Mouse (Mus musculus): ENCODE measurements around the gene Tedc1. TPM values are rescaled to one million over a fixed set of nuclear protein-coding genes. Genes with fewer than 3 reads are reported as not detected.

Gene Tedc1
- polyA plus RNA-seq, 1 experiment from 2014 or later: 13.3 TPM

- WGBS: 84% methylated on average over 18 of the region's 18 CpGs
- no peaks in the 10 kb centered on the region for H3K4me1 ChIP-seq (ENCODE audit: control insufficient read depth in 2 of 2, insufficient read depth in 2 of 2, low read length in 2 of 2)
- no peak overlapping the region for H3K27ac ChIP-seq (replicated peaks in 1 of 2; ENCODE audit: control insufficient read depth in 1 of 2, insufficient read depth in 1 of 2, low read depth in 2 of 2, low read length in 2 of 2)
- no peak overlapping the region for H3K4me2 ChIP-seq (ENCODE audit: low read length)
- no peak overlapping the region for H3K4me3 ChIP-seq (ENCODE audit: control insufficient read depth in 1 of 2, insufficient read depth in 1 of 2, low read depth in 1 of 2, low read length in 2 of 2)
- no peaks in the 10 kb centered on the region for H3K9me3 ChIP-seq (ENCODE audit: control insufficient read depth, low read length)
- no peak for ATAC-seq (ENCODE audit: insufficient number of reproducible peaks, insufficient read depth, low FRiP score, low read depth)
- no peaks in the 10 kb centered on the region for H3K36me3 ChIP-seq (ENCODE audit: control insufficient read depth, insufficient read depth, low read length)
- no peaks in the 10 kb centered on the region for H3K27me3 ChIP-seq (ENCODE audit: control insufficient read depth, insufficient read depth, low read length)
- H3K9ac ChIP-seq (ENCODE audit: low read length): no peak overlapping the region
These were observed 20.9 kb downstream of the Tedc1 start for GRCm38 (mm10) chr12:113176960-113177725.

GRCm38 (mm10) chr12:113181020-113181419 lies 24.8 kb downstream of the Tedc1 start:
- ATAC-seq (ENCODE audit: insufficient number of reproducible peaks, insufficient read depth, low FRiP score, low read depth): no peak
- WGBS: 53% methylated on average over 4 of the region's 4 CpGs
- Histone ChIP-seq H3K27me3 (ENCODE audit: control insufficient read depth, insufficient read depth, low read length) (peaks cover 17% of the 10 kb centered on the region), H3K9ac (ENCODE audit: low read length) (no peak overlapping the region), H3K27ac (replicated peaks in 1 of 2; ENCODE audit: control insufficient read depth in 1 of 2, insufficient read depth in 1 of 2, low read depth in 2 of 2, low read length in 2 of 2) (no peak overlapping the region), H3K4me3 (ENCODE audit: control insufficient read depth in 1 of 2, insufficient read depth in 1 of 2, low read depth in 1 of 2, low read length in 2 of 2) (no peak overlapping the region), H3K36me3 (ENCODE audit: control insufficient read depth, insufficient read depth, low read length) (no peaks in the 10 kb centered on the region), H3K4me2 (ENCODE audit: low read length) (no peak overlapping the region), H3K9me3 (ENCODE audit: control insufficient read depth, low read length) (no peaks in the 10 kb centered on the region), H3K4me1 (ENCODE audit: control insufficient read depth in 2 of 2, insufficient read depth in 2 of 2, low read length in 2 of 2) (peaks cover 2 to 7% of the 10 kb centered on the region in 2 experiments; a peak in 1 of 4 replicates)

- Histone ChIP-seq H3K9ac (ENCODE audit: low read length) (no peak overlapping the region), H3K27me3 (ENCODE audit: control insufficient read depth, insufficient read depth, low read length) (peaks cover 48% of the 10 kb centered on the region), H3K4me2 (ENCODE audit: low read length) (no peak overlapping the region), H3K4me1 (ENCODE audit: control insufficient read depth in 2 of 2, insufficient read depth in 2 of 2, low read length in 2 of 2) (peaks cover 4 to 24% of the 10 kb centered on the region in 2 experiments; a peak in 3 of 4 replicates), H3K36me3 (ENCODE audit: control insufficient read depth, insufficient read depth, low read length) (no peaks in the 10 kb centered on the region), H3K4me3 (ENCODE audit: control insufficient read depth in 1 of 2, insufficient read depth in 1 of 2, low read depth in 1 of 2, low read length in 2 of 2) (no peak overlapping the region), H3K9me3 (ENCODE audit: control insufficient read depth, low read length) (no peaks in the 10 kb centered on the region), H3K27ac (replicated peaks in 1 of 2; ENCODE audit: control insufficient read depth in 1 of 2, insufficient read depth in 1 of 2, low read depth in 2 of 2, low read length in 2 of 2) (no peak overlapping the region)
- WGBS: 51% methylated on average over 5 of the region's 5 CpGs
- ATAC-seq (ENCODE audit: insufficient number of reproducible peaks, insufficient read depth, low FRiP score, low read depth): no peak
These were observed 28.7 kb downstream of the Tedc1 start for GRCm38 (mm10) chr12:113184945-113185344.

GRCm38 (mm10) chr12:113185442-113186291 lies 29.4 kb downstream of the Tedc1 start, which contains the start of gene Tmem121:
Tmem121 (plus strand) TSS chr12:113185930.
- no peaks in the 10 kb centered on the region for H3K9me3 ChIP-seq (ENCODE audit: control insufficient read depth, low read length)
- WGBS: 2% methylated on average over 63 of the region's 63 CpGs
- H3K9ac ChIP-seq (ENCODE audit: low read length): peak within 1 kb of the TSS; percentile 64
- H3K4me3 ChIP-seq (ENCODE audit: control insufficient read depth in 1 of 2, insufficient read depth in 1 of 2, low read depth in 1 of 2, low read length in 2 of 2): peak within 1 kb of the TSS; percentile 56 to 59
- peak within 1 kb of the TSS; percentile 88 for H3K4me2 ChIP-seq (ENCODE audit: low read length)
- H3K36me3 ChIP-seq (ENCODE audit: control insufficient read depth, insufficient read depth, low read length): no peaks in the 10 kb centered on the region
- H3K4me1 ChIP-seq (ENCODE audit: control insufficient read depth in 2 of 2, insufficient read depth in 2 of 2, low read length in 2 of 2): peaks cover 4 to 24% of the 10 kb centered on the region in 2 experiments; a peak in 3 of 4 replicates
- ATAC-seq (ENCODE audit: insufficient number of reproducible peaks, insufficient read depth, low FRiP score, low read depth): no peak
- H3K27me3 ChIP-seq (ENCODE audit: control insufficient read depth, insufficient read depth, low read length): peaks cover 48% of the 10 kb centered on the region
- H3K27ac ChIP-seq (replicated peaks in 1 of 2; ENCODE audit: control insufficient read depth in 1 of 2, insufficient read depth in 1 of 2, low read depth in 2 of 2, low read length in 2 of 2): no peak within 1 kb of the TSS

- Histone ChIP-seq H3K36me3 (ENCODE audit: control insufficient read depth, insufficient read depth, low read length) (no peaks in the 10 kb centered on the region), H3K9ac (ENCODE audit: low read length) (peak overlapping the region; percentile 64), H3K27me3 (ENCODE audit: control insufficient read depth, insufficient read depth, low read length) (peaks cover 48% of the 10 kb centered on the region), H3K4me2 (ENCODE audit: low read length) (peak overlapping the region; percentile 88), H3K27ac (replicated peaks in 1 of 2; ENCODE audit: control insufficient read depth in 1 of 2, insufficient read depth in 1 of 2, low read depth in 2 of 2, low read length in 2 of 2) (no peak overlapping the region), H3K9me3 (ENCODE audit: control insufficient read depth, low read length) (no peaks in the 10 kb centered on the region), H3K4me1 (ENCODE audit: control insufficient read depth in 2 of 2, insufficient read depth in 2 of 2, low read length in 2 of 2) (peaks cover 4 to 24% of the 10 kb centered on the region in 2 experiments; a peak in 3 of 4 replicates), H3K4me3 (ENCODE audit: control insufficient read depth in 1 of 2, insufficient read depth in 1 of 2, low read depth in 1 of 2, low read length in 2 of 2) (peak overlapping the region; percentile 56 to 59)
- no peak for ATAC-seq (ENCODE audit: insufficient number of reproducible peaks, insufficient read depth, low FRiP score, low read depth)
- 44% methylated on average over 12 of the region's 12 CpGs for WGBS
These were observed 30.2 kb downstream of the Tedc1 start for GRCm38 (mm10) chr12:113186326-113187010.

GRCm38 (mm10) chr12:113187011-113187375 lies 30.8 kb downstream of the Tedc1 start:
- Histone ChIP-seq H3K9ac (ENCODE audit: low read length) (no peak overlapping the region), H3K4me3 (ENCODE audit: control insufficient read depth in 1 of 2, insufficient read depth in 1 of 2, low read depth in 1 of 2, low read length in 2 of 2) (peak overlapping the region in 1 of 2 experiments; percentile 39; a peak in 2 of 4 replicates), H3K4me2 (ENCODE audit: low read length) (peak overlapping the region; percentile 84), H3K9me3 (ENCODE audit: control insufficient read depth, low read length) (no peaks in the 10 kb centered on the region), H3K27ac (replicated peaks in 1 of 2; ENCODE audit: control insufficient read depth in 1 of 2, insufficient read depth in 1 of 2, low read depth in 2 of 2, low read length in 2 of 2) (no peak overlapping the region), H3K27me3 (ENCODE audit: control insufficient read depth, insufficient read depth, low read length) (peaks cover 48% of the 10 kb centered on the region), H3K4me1 (ENCODE audit: control insufficient read depth in 2 of 2, insufficient read depth in 2 of 2, low read length in 2 of 2) (peaks cover 4 to 24% of the 10 kb centered on the region in 2 experiments; a peak in 3 of 4 replicates), H3K36me3 (ENCODE audit: control insufficient read depth, insufficient read depth, low read length) (no peaks in the 10 kb centered on the region)
- 50% methylated on average over 4 of the region's 4 CpGs for WGBS
- ATAC-seq (ENCODE audit: insufficient number of reproducible peaks, insufficient read depth, low FRiP score, low read depth): no peak
